Mouse (Mus musculus): ENCODE measurements around the gene Dtx3. TPM values are rescaled to one million over a fixed set of nuclear protein-coding genes. Genes with fewer than 3 reads are reported as not detected.

Gene Dtx3
- polyA plus RNA-seq, 1 experiment from 2014 or later, result 234 TPM

- H3K4me2 ChIP-seq (replicated peaks), result no peak overlapping the region
- no peak overlapping the region for H3K9ac ChIP-seq (replicated peaks)
- no peaks in the 10 kb centered on the region for H3K36me3 ChIP-seq
- WGBS, result 84% methylated on average over 8 of the region's 8 CpGs
- H3K27ac ChIP-seq, result no peak overlapping the region
- H3K4me1 ChIP-seq (replicated peaks), result no peaks in the 10 kb centered on the region
- H3K27me3 ChIP-seq, result no peaks in the 10 kb centered on the region
- H3K9me3 ChIP-seq, result no peaks in the 10 kb centered on the region
- no peak overlapping the region for H3K4me3 ChIP-seq (replicated peaks)
- no peak for ATAC-seq
Observed at GRCm38 (mm10) chr10:127143228-127143627, 52.3 kb downstream of the Dtx3 start.

GRCm38 (mm10) chr10:127141500-127141899, 54.0 kb downstream of the Dtx3 start:
- Histone ChIP-seq H3K4me3 (replicated peaks) (no peak overlapping the region), H3K9me3 (no peaks in the 10 kb centered on the region), H3K4me1 (replicated peaks) (no peaks in the 10 kb centered on the region), H3K9ac (replicated peaks) (no peak overlapping the region), H3K36me3 (no peaks in the 10 kb centered on the region), H3K27ac (no peak overlapping the region), H3K27me3 (no peaks in the 10 kb centered on the region), H3K4me2 (replicated peaks) (no peak overlapping the region)
- ATAC-seq, result no peak
- 86% methylated on average over 8 of the region's 8 CpGs for WGBS

GRCm38 (mm10) chr10:127140971-127141370, 54.6 kb downstream of the Dtx3 start:
- Histone ChIP-seq H3K27ac (no peak overlapping the region), H3K36me3 (no peaks in the 10 kb centered on the region), H3K4me1 (replicated peaks) (no peaks in the 10 kb centered on the region), H3K9me3 (no peaks in the 10 kb centered on the region), H3K27me3 (no peaks in the 10 kb centered on the region), H3K4me3 (replicated peaks) (no peak overlapping the region), H3K4me2 (replicated peaks) (no peak overlapping the region), H3K9ac (replicated peaks) (no peak overlapping the region)
- 85% methylated on average over 11 of the region's 11 CpGs for WGBS
- ATAC-seq, result no peak

Other genes starting within 250 kb of the Dtx3 start
- 18.7 and 23.6 TPM in 2 replicates for gene Ctdsp2, start 217.0 kb downstream of the Dtx3 start, polyA plus RNA-seq (2015; fragmentation: Nextera tagmentation; extraction: Ambion mirVana)
- gene Avil, start 195.0 kb downstream of the Dtx3 start, polyA plus RNA-seq (2015; fragmentation: Nextera tagmentation; extraction: Ambion mirVana), result 2.2 and 2.8 TPM in 2 replicates
- gene Tsfm, start 164.9 kb downstream of the Dtx3 start, polyA plus RNA-seq (2015; fragmentation: Nextera tagmentation; extraction: Ambion mirVana), result 63.5 and 63.9 TPM in 2 replicates
- gene Mettl1, start 154.3 kb downstream of the Dtx3 start, polyA plus RNA-seq (2015; fragmentation: Nextera tagmentation; extraction: Ambion mirVana), result 21.1 and 22.0 TPM in 2 replicates
- gene Eef1akmt3, start 154.2 kb downstream of the Dtx3 start, polyA plus RNA-seq (2015; fragmentation: Nextera tagmentation; extraction: Ambion mirVana), result 0.11 and 0.18 TPM in 2 replicates
- gene Cyp27b1, start 147.5 kb downstream of the Dtx3 start, polyA plus RNA-seq (2015; fragmentation: Nextera tagmentation; extraction: Ambion mirVana), result 0.08 and 0.14 TPM in 2 replicates
- 5.6 and 6.4 TPM in 2 replicates for gene March9, start 135.5 kb downstream of the Dtx3 start, polyA plus RNA-seq (2015; fragmentation: Nextera tagmentation; extraction: Ambion mirVana)
- 1,636 and 1,639 TPM in 2 replicates for gene Cdk4, start 132.2 kb downstream of the Dtx3 start, polyA plus RNA-seq (2015; fragmentation: Nextera tagmentation; extraction: Ambion mirVana)
- 136 and 138 TPM in 2 replicates for gene Tspan31, start 125.5 kb downstream of the Dtx3 start, polyA plus RNA-seq (2015; fragmentation: Nextera tagmentation; extraction: Ambion mirVana)
- 2.8 and 3.3 TPM in 2 replicates for gene Agap2, start 120.4 kb downstream of the Dtx3 start, polyA plus RNA-seq (2015; fragmentation: Nextera tagmentation; extraction: Ambion mirVana)
- 134 and 138 TPM in 2 replicates for gene Os9, start 74.6 kb downstream of the Dtx3 start, polyA plus RNA-seq (2015; fragmentation: Nextera tagmentation; extraction: Ambion mirVana)
- gene B4galnt1, start 30.5 kb downstream of the Dtx3 start, polyA plus RNA-seq (2015; fragmentation: Nextera tagmentation; extraction: Ambion mirVana), result 28.8 and 30.2 TPM in 2 replicates
- 0.86 and 1.0 TPM in 2 replicates for gene Slc26a10, start 15.1 kb downstream of the Dtx3 start, polyA plus RNA-seq (2015; fragmentation: Nextera tagmentation; extraction: Ambion mirVana)
- gene Arhgef25, start 5.6 kb downstream of the Dtx3 start, polyA plus RNA-seq (2015; fragmentation: Nextera tagmentation; extraction: Ambion mirVana), result 20.2 and 24.5 TPM in 2 replicates
- gene Pip4k2c, start 15.9 kb upstream of the Dtx3 start, polyA plus RNA-seq (2015; fragmentation: Nextera tagmentation; extraction: Ambion mirVana), result 16.9 and 17.3 TPM in 2 replicates
- 73.0 and 76.7 TPM in 2 replicates for gene Kif5a, start 67.6 kb upstream of the Dtx3 start, polyA plus RNA-seq (2015; fragmentation: Nextera tagmentation; extraction: Ambion mirVana)
- 310 TPM in 2 replicates for gene Dctn2, start 70.6 kb upstream of the Dtx3 start, polyA plus RNA-seq (2015; fragmentation: Nextera tagmentation; extraction: Ambion mirVana)
- 16.0 and 16.5 TPM in 2 replicates for gene Mbd6, start 93.3 kb upstream of the Dtx3 start, polyA plus RNA-seq (2015; fragmentation: Nextera tagmentation; extraction: Ambion mirVana)
- gene Mars, start 116.1 kb upstream of the Dtx3 start, polyA plus RNA-seq (2015; fragmentation: Nextera tagmentation; extraction: Ambion mirVana), result 122 and 127 TPM in 2 replicates
- gene Arhgap9, start 126.2 kb upstream of the Dtx3 start, polyA plus RNA-seq (2015; fragmentation: Nextera tagmentation; extraction: Ambion mirVana), result 0.77 and 1.4 TPM in 2 replicates
- gene Gli1, start 146.2 kb upstream of the Dtx3 start, polyA plus RNA-seq (2015; fragmentation: Nextera tagmentation; extraction: Ambion mirVana), result 1.3 and 1.5 TPM in 2 replicates
- 0.04 TPM in 1 of 2 replicates, not detected in the other for gene Inhbe, start 158.7 kb upstream of the Dtx3 start, polyA plus RNA-seq (2015; fragmentation: Nextera tagmentation; extraction: Ambion mirVana)
- not detected in 2 replicates for gene Inhbc, start 174.7 kb upstream of the Dtx3 start, polyA plus RNA-seq (2015; fragmentation: Nextera tagmentation; extraction: Ambion mirVana)
- gene R3hdm2, start 184.6 kb upstream of the Dtx3 start, polyA plus RNA-seq (2015; fragmentation: Nextera tagmentation; extraction: Ambion mirVana), result 35.0 and 36.1 TPM in 2 replicates